Mouse (Mus musculus) thymus, postnatal 10 days (tissue): ENCODE results near the gene Ccr7.

Experiments used
- DNase-seq, 2 experiments: peaks; one replicate each; pipeline ENCODE4 v3.0.0; 2021; ENCODE audit warnings: low spot score in 2 of 2

Ccr7 gene

GRCm38 (mm10) chr11:99117907-99118306 is 37.0 kb downstream of the Ccr7 start:
- no peak for DNase-seq

- DNase-seq = no peak
Observed at GRCm38 (mm10) chr11:99115940-99116339, 38.9 kb downstream of the Ccr7 start.

- DNase-seq = no peak
Observed at GRCm38 (mm10) chr11:99113111-99113510, 41.8 kb downstream of the Ccr7 start.

- DNase-seq = no peak
Observed at GRCm38 (mm10) chr11:99112700-99113099, 42.2 kb downstream of the Ccr7 start.

- DNase-seq = no peak
Observed at GRCm38 (mm10) chr11:99111631-99112030, 43.2 kb downstream of the Ccr7 start.

- peak; percentile 71 to 73 for DNase-seq
Observed at GRCm38 (mm10) chr11:99111155-99111554, 43.7 kb downstream of the Ccr7 start.

GRCm38 (mm10) chr11:99110370-99111110 is 44.3 kb downstream of the Ccr7 start:
- no peak for DNase-seq

GRCm38 (mm10) chr11:99108296-99108695 is 46.6 kb downstream of the Ccr7 start:
- DNase-seq = no peak

GRCm38 (mm10) chr11:99105981-99106726 is 48.7 kb downstream of the Ccr7 start:
- DNase-seq = no peak

- peak; percentile 46 to 55 for DNase-seq
Observed at GRCm38 (mm10) chr11:99104609-99105410, 50.1 kb downstream of the Ccr7 start.

GRCm38 (mm10) chr11:99102575-99103270 is 52.2 kb downstream of the Ccr7 start:
- no peak for DNase-seq

- DNase-seq = no peak
Observed at GRCm38 (mm10) chr11:99101693-99102092, 53.2 kb downstream of the Ccr7 start.

GRCm38 (mm10) chr11:99100215-99100614 is 54.7 kb downstream of the Ccr7 start:
- no peak for DNase-seq

- DNase-seq = no peak
Observed at GRCm38 (mm10) chr11:99099516-99099915, 55.4 kb downstream of the Ccr7 start.

- DNase-seq = no peak
Observed at GRCm38 (mm10) chr11:99098924-99099323, 56.0 kb downstream of the Ccr7 start.

GRCm38 (mm10) chr11:99096996-99097774 is 57.7 kb downstream of the Ccr7 start:
- no peak for DNase-seq

GRCm38 (mm10) chr11:99096417-99096816 is 58.5 kb downstream of the Ccr7 start:
- DNase-seq = no peak

- DNase-seq = no peak
Observed at GRCm38 (mm10) chr11:99095759-99096158, 59.1 kb downstream of the Ccr7 start.

- DNase-seq = no peak
Observed at GRCm38 (mm10) chr11:99094911-99095676, 59.8 kb downstream of the Ccr7 start.
